Mouse (Mus musculus): Measurements from ENCODE around the gene Vasn. TPM values are rescaled to one million over a fixed set of nuclear protein-coding genes. Genes with fewer than 3 reads are reported as not detected.
"Not testable (repeated sequence)": the region's sequence is repeated elsewhere in the genome, so short reads cannot be mapped to it uniquely, and the experiment has no call there.

The Vasn gene
- total RNA-seq, 1 experiment from 2014 or later = 0.19 TPM

DNA sequence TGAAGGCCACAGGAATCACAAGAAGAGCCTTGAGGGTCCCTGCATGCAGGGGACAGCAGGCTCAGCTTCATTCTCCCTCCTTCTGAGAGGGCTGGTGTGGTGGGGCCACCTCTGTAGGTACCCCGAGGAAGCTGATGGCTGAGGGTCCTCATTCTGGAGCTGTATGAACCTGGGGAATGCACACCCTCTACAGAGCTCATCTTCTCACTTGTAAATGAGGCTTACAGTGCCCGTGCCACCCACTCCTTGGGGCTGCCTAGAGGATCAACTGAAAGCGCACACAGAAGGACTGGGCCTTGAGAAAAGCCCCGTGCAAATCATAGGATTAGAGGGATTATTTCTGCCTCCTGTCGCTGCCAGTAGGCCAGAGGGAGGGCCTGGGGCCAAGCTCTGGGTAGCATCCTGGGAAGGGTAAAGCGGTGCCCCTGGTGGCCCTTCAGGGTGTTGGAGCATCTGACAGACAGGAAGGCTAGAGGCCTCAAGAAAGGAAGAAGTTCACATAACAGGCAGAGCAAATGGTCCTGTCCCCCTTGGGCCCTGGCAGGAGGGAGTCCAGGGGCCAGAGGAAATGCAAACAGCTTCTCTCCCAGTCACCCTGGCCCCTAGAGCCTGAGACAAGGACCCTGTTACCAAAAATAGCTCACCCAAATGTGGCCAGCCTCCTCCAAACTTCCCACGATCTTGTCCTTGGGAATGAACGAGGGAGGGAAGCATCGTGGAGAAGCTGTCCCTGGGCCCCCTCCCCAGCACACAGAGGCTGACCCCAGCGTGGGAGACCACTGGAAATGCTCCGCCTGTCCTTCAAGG lies 16.2 kb downstream of the Vasn start:
- no peak for ATAC-seq (replicated peaks; ENCODE audit: insufficient number of reproducible peaks, low FRiP score, low TSS enrichment, poor library complexity, severe bottlenecking)

DNA sequence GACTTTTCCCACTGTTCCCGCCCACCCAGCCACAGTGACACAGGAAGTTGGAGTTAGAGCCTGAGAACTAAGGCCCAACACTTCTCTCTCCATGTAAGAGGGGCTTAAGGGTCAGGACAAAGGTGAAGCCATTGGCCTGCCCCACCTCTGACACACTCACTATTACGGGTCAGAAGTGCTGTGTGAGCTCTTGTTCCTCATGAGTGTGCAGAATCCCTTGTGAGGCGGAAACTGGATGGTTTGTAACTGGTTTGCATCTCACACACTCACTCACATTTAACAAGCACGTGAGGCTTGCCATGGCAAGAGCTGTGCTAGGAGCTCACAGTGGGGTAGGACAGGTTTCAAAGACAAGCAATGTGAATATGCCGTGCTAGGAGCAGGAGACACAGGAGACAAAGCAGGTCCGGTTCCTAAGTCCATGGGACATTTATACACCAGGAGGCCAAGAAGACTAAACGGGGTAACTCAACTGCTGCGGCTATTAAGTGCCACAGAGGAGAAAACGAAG lies 16.9 kb downstream of the Vasn start:
- ATAC-seq (replicated peaks; ENCODE audit: insufficient number of reproducible peaks, low FRiP score, low TSS enrichment, poor library complexity, severe bottlenecking) = no peak

DNA sequence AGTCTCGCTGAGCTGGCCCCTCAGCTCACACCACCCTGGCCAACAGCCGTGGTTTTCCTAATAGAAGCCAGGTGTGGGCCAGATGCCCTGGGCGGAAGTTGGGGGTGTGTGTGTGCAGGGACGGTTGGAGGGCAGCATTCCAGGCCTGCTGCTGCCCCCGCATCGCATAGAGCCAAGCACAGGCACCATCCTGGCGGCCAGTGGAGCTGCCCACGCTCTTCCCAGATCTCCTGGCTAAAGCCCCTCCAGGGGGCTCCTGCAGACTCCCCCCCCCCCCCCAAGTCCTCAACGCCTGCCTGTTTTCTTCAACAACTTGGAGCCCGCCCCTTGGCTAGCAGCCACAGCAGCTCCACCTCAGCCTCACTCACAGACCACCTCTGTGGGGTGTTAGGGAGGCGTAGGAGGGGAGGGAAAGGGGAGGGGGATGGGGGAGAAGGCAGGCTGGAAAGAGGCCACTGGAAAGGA lies 19.1 kb downstream of the Vasn start:
- no peak for ATAC-seq (replicated peaks; ENCODE audit: insufficient number of reproducible peaks, low FRiP score, low TSS enrichment, poor library complexity, severe bottlenecking)

DNA sequence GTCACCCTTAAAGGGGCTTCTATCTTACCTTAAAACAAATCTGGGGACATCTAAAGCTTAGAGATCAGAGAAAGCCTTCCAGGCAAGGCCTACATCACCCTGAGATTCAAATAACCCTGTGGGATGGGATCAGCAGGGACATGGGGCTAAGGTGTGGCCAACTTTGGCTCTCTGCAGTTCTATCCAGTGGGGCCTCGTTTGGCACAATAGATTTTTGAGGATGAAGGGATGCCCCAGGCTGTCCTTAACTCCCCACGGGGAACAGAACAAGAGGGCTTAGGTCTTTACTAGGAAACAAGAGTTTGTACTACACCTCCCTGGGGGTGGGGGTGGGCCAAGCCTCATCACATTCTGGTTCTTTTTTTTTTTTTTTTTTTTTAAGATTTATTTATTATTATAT lies 19.6 kb downstream of the Vasn start:
- ATAC-seq (replicated peaks; ENCODE audit: insufficient number of reproducible peaks, low FRiP score, low TSS enrichment, poor library complexity, severe bottlenecking) = no peak

DNA sequence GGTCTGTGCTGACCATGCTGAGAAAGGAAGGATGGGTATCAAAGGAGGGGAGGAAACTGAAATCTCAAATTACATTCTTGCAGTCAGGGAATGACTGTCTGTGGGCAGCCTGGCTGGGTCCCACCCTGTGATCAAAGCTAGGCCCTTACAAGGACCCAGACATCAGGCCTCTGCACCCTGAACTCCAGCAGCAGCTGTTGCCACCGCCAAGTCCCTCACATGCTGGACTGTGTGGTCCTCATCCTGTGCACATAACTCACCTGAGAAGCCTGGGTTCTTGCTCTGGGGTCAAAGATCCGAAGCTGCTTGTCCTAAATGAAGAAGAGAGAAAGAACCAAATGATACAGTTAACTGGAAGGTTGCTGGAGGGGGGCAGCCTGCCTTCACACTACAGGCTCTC lies 21.9 kb downstream of the Vasn start:
- no peak for ATAC-seq (replicated peaks; ENCODE audit: insufficient number of reproducible peaks, low FRiP score, low TSS enrichment, poor library complexity, severe bottlenecking)

DNA sequence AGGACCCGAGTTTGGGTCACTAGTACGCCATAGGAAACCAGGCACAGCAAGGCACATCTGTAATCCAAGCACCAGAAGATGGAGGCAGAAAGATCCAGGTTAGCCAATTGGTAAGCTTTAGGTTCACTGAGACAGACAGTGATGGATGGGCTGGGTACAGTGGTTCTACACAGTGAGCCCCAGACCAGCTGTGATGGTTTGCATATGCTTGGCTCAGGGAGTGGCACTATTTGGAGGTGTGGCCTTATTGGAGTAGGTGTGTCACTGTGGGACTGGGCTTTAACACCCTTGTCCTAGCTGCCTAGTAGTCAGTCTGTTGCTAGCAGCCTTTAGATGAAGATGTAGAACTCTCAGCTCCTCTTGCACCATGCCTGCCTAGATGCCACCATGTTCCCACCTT lies 24.1 kb downstream of the Vasn start:
- no peak for ATAC-seq (replicated peaks; ENCODE audit: insufficient number of reproducible peaks, low FRiP score, low TSS enrichment, poor library complexity, severe bottlenecking)

DNA sequence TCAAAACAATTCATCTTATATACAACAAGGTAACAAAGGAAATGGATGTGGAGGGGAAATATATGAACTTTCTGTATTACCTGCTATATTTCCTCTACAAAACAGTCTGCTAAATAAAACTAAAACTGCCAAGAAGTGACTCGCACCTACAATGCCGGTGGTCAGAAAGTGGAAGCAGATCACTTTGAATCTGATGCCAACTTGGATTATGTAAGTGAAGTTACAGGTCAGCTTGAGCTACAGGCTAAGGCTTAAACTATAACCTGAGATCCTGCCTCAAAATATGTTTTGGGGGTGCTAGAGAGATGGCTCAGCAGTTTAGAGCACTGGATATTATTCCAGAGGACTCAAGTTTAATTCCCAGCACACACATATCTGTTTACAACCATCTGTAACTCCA lies 26.0 kb downstream of the Vasn start:
- no peak for ATAC-seq (replicated peaks; ENCODE audit: insufficient number of reproducible peaks, low FRiP score, low TSS enrichment, poor library complexity, severe bottlenecking)

DNA sequence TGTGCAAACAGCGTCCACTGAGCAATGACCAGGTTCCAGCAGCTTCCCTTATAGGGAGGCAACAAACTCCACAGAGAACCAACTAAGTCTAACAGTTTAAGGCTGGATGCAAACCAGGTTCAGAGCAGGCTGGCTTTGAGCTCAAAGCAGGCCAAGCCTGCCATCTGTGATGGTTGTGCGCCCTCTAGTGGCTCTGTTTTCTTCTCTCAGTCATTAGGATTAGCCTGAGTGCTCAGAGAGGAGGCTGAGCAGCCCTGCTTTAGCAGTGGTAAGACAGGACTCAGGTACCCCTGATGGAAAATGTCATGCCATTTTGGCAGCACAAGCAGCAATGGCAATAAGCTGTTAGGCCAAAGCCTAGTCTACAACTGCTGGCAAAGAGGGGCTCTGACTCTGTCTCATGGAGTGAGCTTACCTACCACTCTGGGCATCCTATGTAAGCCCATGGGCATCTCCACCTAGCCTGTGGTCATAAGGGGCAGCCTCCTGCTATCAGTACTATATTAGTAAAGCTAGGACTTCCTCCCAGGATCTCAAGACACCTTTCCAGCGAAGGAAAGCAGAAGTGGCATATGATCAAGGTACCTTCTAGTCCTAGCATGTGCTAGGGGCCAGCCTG lies 27.6 kb downstream of the Vasn start:
- peak; percentile 87 for ATAC-seq (replicated peaks; ENCODE audit: insufficient number of reproducible peaks, low FRiP score, low TSS enrichment, poor library complexity, severe bottlenecking)

DNA sequence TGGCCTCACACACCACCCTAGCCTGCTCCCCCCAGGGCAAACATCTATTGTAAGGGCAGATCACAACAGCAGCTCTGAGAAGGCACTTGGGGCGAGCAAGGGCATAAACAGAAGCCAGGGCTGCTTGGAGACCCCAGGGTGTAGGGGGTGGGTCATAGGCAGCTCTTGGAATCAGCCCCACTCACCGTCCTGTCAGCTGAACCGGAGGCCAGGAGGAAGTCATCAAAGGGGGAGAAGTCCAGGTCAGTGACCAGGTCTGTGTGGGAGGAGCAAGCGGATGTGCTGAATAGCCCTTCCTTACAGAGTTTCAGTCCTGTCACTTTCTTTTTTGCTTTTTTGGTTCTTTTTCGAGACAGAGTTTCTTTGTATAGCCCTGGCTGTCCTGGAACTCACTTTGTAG lies 30.6 kb downstream of the Vasn start:
- ATAC-seq (replicated peaks; ENCODE audit: insufficient number of reproducible peaks, low FRiP score, low TSS enrichment, poor library complexity, severe bottlenecking) = no peak

DNA sequence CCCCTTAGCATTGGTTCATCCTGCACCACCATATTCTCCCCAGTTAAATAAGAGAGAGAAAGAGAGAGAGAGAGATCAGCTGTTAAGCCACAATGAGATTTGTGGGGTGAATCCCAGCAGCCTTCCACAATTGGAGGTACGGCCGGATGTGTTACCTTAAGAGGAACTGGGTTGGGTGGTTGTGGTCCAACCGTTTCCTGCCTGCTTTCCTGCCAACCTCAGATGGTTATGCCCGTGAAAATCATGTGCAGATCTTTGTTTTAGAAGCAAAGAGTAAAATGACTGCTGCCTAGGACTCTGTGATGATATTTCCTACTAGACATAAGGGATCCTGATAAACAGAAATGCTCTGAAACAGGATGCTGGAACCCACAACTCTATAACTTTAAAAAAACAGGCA lies 34.4 kb downstream of the Vasn start:
- peak; percentile 54 for ATAC-seq (replicated peaks; ENCODE audit: insufficient number of reproducible peaks, low FRiP score, low TSS enrichment, poor library complexity, severe bottlenecking)

DNA sequence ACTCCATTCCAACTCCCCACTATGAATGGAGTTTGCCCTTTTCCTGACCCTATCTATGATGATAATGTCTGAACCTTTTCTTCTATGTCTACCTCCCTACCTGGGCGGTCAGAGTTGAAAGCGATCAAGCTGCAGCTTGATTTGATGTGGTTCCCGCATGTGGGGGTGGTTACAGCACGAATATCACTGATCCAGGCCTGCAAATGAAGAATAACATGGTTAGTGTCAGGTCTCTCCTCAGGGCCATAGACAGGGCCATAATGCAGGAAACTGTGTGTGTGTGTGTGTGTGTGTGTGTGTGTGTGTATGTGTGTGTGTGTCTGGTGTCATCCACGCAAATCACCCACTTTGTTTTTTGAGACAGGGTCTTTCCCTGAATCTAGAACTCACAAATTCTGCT lies 37.1 kb downstream of the Vasn start:
- no peak for ATAC-seq (replicated peaks; ENCODE audit: insufficient number of reproducible peaks, low FRiP score, low TSS enrichment, poor library complexity, severe bottlenecking)

DNA sequence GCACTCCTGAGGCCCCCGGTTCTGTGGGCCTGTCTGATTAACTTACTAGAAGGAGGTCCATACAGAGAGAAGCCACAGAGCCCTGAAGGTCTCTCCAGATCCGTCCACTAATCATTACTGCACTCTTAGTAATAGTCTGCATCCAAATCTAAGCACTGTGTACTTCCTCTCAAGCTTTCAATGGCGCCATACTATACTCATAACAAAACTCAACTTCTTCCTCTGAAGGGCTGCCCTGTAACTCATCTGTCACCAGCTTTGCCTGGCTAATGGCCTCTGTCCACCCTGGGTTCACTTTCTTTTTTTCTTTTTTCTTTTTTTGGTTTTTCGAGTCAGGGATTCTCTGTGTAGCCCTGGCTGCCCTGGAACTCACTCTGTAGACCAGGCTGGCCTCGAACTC lies 38.3 kb downstream of the Vasn start:
- ATAC-seq (replicated peaks; ENCODE audit: insufficient number of reproducible peaks, low FRiP score, low TSS enrichment, poor library complexity, severe bottlenecking) = 0 out of 2 replicates have a peak, but pooled peaks have one; percentile 15

DNA sequence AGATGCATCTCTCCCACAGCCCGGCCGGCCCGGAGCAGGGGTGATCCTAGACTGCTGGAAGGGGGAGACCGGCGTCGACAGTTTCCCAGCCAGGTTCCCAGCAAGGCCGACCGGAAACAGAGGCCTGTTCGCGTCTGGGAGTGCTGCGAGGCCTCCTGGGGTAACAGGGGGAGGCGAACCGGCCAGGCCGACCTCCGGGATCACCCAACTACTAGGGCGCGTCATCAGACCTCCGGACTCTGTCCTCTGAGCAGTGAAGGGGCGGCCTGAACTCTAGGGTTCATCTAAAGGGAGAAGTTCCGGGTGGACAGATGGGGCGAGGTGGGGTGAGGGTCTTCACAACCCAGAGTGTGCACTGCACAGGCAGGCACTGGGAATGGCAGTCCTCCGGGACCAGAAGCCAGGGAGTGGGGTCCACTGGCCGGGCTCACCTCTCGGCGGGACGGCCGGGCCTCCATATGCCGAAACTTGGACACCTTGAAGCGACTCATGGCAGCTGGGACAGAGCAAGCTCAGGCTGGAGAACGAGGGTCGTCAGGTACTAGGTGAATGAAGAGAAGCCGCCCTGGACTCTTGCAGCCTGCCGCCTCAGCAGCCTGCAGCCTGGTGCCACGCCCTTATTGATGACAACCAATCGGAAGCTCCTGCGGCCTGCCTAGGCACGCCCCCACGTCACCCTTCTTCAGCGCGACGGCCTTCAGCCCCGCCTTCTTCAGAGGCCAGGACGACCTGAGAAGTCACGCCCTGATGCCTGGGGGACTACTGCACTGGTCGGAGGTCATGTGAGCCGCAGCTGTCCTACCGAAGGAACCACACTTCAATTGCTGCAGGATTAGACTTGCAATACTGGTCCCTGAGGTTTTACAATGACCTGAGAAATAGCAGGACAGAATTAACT lies 39.6 kb downstream of the Vasn start, which contains the start of gene Coro7:
Gene Coro7 (minus strand): TSS at position 657 of the 898 bp plus-strand sequence.
- peak; percentile 91 for ATAC-seq (replicated peaks; ENCODE audit: insufficient number of reproducible peaks, low FRiP score, low TSS enrichment, poor library complexity, severe bottlenecking)

DNA sequence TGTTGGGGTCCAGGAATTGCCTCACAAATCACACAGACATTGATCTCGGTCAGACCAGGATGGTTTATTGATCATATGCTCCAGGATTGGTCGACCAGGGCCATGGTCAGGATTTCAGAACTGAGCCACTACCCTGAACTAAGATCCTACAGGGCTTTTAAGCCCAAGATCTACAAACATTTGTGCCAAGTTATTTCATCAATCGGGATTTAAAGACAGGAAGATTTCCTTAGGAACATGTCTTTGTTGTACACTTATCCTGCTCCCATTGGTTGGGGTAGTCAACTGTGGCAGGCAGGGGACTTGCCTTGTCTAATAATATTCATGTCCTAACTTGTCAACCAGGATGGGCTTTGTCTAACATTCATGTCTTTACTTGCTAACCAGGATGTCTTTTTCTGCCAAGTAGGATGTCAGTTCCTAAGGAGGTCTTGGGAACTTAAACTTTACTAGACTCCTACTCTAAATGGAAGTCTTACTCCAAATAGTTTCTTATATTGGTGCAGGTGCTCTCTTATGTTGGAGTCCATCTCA lies 41.2 kb downstream of the Vasn start:
- ATAC-seq (replicated peaks; ENCODE audit: insufficient number of reproducible peaks, low FRiP score, low TSS enrichment, poor library complexity, severe bottlenecking) = not testable (repeated sequence)

DNA sequence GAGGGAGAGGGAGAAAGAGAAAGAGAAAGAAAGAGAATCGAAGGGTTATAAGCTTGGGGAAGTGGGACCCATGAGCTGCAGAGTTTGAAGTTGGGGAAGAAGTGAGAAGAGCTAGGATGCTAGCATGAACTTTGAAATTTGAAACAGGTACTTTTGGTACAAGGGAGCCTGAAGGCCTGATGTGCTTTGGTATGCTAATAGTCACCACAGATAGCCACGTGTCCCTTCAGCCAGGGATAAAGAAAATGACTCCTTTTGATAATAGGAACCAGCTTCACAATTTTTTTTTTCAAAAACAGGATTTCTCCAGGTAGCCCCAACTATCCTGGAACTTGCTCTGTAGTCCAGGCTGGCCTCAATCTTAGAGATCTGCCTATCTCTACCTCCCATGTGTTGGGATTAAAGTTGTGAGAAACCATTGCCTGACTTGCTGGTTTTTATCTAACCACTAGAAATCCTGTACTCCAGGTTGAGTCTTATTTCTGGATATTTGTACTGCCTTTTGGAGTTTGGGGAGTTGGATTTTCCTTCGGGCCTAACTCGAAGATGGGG lies 43.0 kb downstream of the Vasn start:
- no peak for ATAC-seq (replicated peaks; ENCODE audit: insufficient number of reproducible peaks, low FRiP score, low TSS enrichment, poor library complexity, severe bottlenecking)

DNA sequence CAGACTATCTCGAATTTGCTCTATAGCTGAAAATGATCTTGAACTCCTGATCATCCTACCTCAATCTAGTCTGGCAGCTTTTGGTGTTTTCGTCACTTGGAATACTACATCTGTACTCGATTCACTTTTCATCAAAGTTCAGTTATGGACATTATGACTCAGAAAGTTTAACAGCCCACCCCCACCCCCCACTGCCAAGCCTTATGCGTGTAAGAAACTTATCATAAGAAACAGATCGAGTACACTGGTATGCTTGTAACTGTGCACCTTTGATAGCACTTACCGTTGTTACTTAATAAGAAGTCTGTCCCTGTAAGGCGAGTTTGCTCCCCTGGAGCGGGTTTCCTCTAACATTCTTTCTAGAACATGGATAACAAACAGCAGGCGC lies 43.4 kb downstream of the Vasn start:
- no peak for ATAC-seq (replicated peaks; ENCODE audit: insufficient number of reproducible peaks, low FRiP score, low TSS enrichment, poor library complexity, severe bottlenecking)

DNA sequence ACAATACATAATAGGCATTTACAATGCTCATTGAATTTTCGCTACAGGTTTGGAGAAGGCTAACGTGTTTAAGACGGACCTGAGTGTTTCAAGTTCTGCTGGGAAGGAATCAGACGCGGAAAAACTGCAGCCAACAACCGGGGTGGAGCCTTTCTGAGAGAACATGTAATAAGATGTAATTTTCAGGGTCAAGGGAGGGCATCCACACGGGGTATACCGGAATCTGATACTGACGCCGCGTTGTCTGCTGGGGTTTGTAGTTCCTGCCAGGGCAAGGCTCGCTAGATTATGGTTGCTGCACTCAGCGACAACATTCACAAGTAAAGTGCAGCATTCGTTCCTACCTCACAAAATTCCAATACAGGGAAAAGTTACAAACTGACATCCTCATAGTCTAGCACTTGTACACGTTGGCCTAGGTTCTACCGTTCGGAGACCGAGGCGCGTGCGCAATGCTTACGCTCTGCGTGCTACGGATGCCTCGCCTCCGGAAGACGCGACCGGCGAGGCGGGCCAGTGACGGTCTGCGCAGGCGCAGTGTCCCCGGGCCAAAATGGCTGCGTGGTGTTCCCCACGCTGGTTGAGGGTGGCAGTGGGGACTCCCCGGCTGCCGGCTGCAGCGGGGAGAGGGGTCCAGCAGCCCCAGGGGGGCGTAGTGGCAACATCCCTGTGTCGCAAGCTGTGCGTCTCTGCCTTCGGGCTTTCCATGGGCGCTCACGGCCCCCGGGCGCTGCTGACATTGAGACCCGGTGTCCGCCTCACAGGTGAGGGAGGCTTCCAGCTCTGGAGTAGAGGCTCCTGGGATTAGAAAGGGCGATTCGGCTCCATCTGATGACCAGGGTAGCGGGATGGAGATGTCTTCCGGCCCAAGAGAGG lies 44.1 kb downstream of the Vasn start:
- peak; percentile 79 for ATAC-seq (replicated peaks; ENCODE audit: insufficient number of reproducible peaks, low FRiP score, low TSS enrichment, poor library complexity, severe bottlenecking)

DNA sequence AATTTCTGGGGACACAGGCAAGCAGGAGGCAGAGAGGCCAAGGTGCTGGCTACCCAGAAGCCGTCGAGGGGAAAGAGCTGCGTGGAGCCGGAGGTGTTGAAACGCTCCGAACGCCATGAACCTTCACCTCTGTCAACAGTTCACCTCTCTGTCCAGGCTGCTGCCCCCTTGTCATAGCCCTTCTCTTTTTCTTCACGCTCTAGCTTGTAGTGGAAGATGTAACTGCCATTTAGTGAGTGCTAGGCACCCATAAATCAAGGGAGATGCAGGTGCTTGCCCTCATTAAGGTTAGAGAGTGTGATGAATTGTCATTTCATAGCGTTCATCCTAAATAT lies 44.7 kb downstream of the Vasn start:
- ATAC-seq (replicated peaks; ENCODE audit: insufficient number of reproducible peaks, low FRiP score, low TSS enrichment, poor library complexity, severe bottlenecking) = no peak
